Mouse (Mus musculus): Measurements from ENCODE around the gene Zfp764.

Zfp764 gene

GRCm38 (mm10) chr7:127360265-127360664 lies 46.4 kb downstream of the Zfp764 start:
- TF ChIP-seq GATA4 (IDR thresholded peaks at IDR 0.05; ENCODE audit: insufficient replicate concordance, low read length), result no peak

- no peak for TF ChIP-seq GATA4 (IDR thresholded peaks at IDR 0.05; ENCODE audit: insufficient replicate concordance, low read length)
Measured at GRCm38 (mm10) chr7:127358472-127358871, 48.1 kb downstream of the Zfp764 start.

DNA sequence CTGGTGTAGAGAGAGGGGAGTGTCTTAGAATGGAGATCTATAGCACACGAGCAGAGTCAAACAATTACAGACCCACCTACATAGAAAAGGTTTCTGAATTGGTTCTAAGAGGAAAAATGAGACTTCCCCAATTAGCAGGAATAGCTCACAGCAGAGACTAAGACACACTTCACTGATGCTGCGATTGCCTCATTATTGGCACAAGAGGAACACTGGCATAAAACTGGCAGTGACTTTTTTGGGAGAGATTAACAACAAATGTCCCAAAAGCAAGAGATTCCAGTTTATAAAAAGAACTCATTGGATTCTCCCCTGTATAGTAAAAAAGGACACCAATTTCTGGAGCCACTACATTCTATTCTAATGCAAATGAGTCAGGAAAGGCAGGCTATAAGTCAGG lies 48.8 kb downstream of the Zfp764 start:
- TF ChIP-seq GATA4 (IDR thresholded peaks at IDR 0.05; ENCODE audit: insufficient replicate concordance, low read length), result no peak

DNA sequence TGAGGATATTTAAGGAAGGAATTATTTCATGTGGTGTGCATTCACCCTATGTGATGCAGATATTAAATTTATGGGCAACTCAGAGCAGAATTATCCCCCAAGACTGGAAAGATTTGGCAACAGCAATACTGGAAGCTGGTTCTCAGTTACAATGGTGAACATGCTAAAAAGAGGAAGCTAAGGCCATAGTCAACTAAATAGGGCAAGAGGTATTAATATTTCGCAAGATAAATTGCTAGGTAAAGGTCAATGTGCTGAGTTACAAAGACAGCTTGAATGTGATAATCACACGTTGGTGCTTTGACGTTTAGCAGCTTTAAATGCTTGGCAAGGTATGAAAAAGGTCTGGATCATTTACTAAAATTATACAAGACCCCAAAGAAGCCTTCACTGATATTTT lies 50.8 kb downstream of the Zfp764 start:
- no peak for TF ChIP-seq GATA4 (IDR thresholded peaks at IDR 0.05; ENCODE audit: insufficient replicate concordance, low read length)
